8 mouse cellular contexts compared by ENCODE assay signal in the genomic region with DNA sequence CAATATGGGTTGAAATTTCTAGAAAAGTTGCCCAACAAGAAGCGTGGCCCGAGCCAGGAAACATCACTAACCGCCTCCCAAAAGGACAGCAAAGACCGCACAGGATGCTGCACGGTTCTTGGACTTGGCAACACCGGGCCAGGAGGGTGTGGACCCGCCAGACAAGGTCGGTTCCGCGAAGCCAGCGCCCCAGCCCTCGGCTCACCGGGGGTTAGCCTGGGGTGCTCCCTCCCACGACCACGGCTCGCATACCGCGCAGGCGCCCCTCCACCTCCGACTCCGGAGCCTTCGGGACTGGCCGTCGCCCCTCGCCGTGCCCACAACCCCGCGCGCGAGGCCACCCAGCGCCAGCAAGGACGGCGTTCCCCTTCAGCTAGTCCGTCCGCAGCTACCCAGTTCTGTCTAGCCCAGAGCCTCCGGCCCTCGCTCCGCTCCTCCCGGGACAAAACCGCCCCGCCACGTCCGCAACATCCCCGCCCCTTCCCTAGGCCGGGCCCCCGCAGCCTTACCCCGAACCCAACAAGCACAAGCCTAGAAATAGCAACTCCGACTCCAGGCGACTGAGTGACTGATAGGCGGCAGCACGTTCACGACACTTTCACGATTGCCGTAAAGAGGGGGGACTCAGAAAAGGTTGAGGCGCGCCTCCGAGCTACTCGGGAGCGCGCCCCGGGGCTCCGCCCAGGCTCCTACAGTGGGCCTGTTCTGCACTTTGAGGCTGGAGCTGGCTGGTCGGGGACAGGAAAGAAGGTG. TPM values are rescaled to one million over a fixed set of nuclear protein-coding genes. Genes with fewer than 3 reads are reported as not detected.
DNase-seq lines count a peak whose midpoint lies in the region; ATAC-seq and TF ChIP-seq lines count a peak whose summit lies in the region.

A gene (plus strand): TSS at position 628 of the 753 bp plus-strand sequence.
A gene (minus strand): TSS at position 632 of the 753 bp plus-strand sequence.

- WGBS in hindbrain, embryonic 10.5 days = under 1% methylated on average over 63 of the region's 63 CpGs
- WGBS in lung, postnatal 0 days = under 1% methylated on average over 58 of the region's 63 CpGs

- peak; percentile 94 for ATAC-seq in frontal cortex, adult (ENCODE audit: low TSS enrichment)
- ATAC-seq in lung, postnatal 0 days = peak; percentile 95

- peak within 1 kb of the TSS; percentile 69 for H3K4me2 ChIP-seq in lung, postnatal 0 days (replicated peaks; ENCODE audit: low read depth, low read length)

- H3K4me3 ChIP-seq in hindbrain, embryonic 10.5 days = peak within 1 kb of the TSS; percentile 89
- peak within 1 kb of the TSS; percentile 92 for H3K4me3 ChIP-seq in lung, postnatal 0 days (ENCODE audit: low read depth, low read length)

- peak; percentile 94 for DNase-seq in MN1 (ENCODE audit: low spot score)
- peak; percentile 94 for DNase-seq in cerebellum, adult 9-10 months
- DNase-seq in hindbrain, embryonic 10.5 days (ENCODE audit: low spot score) = peak; percentile 94
- DNase-seq in layer of hippocampus, adult 9-11 months = peak; percentile 96
- DNase-seq in lung, postnatal 0 days (ENCODE audit: low spot score) = peak; percentile 99
- peak; percentile 77 for DNase-seq in ovary, postnatal 14 days (ENCODE audit: low spot score)
- DNase-seq in thymus, postnatal 14 days = peak; percentile 95

- H3K27ac ChIP-seq in hindbrain, embryonic 10.5 days = peak within 1 kb of the TSS; percentile 96
- peak within 1 kb of the TSS; percentile 99 for H3K27ac ChIP-seq in lung, postnatal 0 days (ENCODE audit: low read length)

- peaks cover 23% of the 10 kb centered on the region for H3K4me1 ChIP-seq in hindbrain, embryonic 10.5 days (replicated peaks)
- peaks cover 11% of the 10 kb centered on the region; the same call in 1 of the 2 replicates for H3K4me1 ChIP-seq in lung, postnatal 0 days (ENCODE audit: insufficient read depth, low read depth, low read length)

- H3K27me3 ChIP-seq in hindbrain, embryonic 10.5 days (ENCODE audit: insufficient read depth, poor library complexity, severe bottlenecking) = no peaks in the 10 kb centered on the region
- H3K27me3 ChIP-seq in lung, postnatal 0 days (replicated peaks; ENCODE audit: insufficient read depth, low read length) = no peaks in the 10 kb centered on the region

- peak; percentile 30 for TF ChIP-seq CTCF in lung, postnatal 0 days (IDR thresholded peaks at IDR 0.05)

- TF ChIP-seq EP300 in lung, postnatal 0 days (IDR thresholded peaks at IDR 0.05) = no peak

- no peaks in the 10 kb centered on the region for H3K9me3 ChIP-seq in hindbrain, embryonic 10.5 days
- no peaks in the 10 kb centered on the region for H3K9me3 ChIP-seq in lung, postnatal 0 days (ENCODE audit: low read length)

- peak within 1 kb of the TSS; percentile 94 for H3K9ac ChIP-seq in lung, postnatal 0 days (replicated peaks; ENCODE audit: low read depth)

- H3K36me3 ChIP-seq in hindbrain, embryonic 10.5 days = 0 out of 2 replicates have a peak, but pooled peaks cover 3% of the 10 kb centered on the region
- H3K36me3 ChIP-seq in lung, postnatal 0 days (ENCODE audit: insufficient read depth, low read length) = no peaks in the 10 kb centered on the region

RNA-seq across cellular contexts. Expression of the first gene that starts in this region (rescaled TPM):
- polyA plus RNA-seq in hindbrain, embryonic 10.5 days (2016; fragmentation: Nextera tagmentation; extraction: Ambion mirVana) = 41.7 and 41.8 TPM in 2 replicates
- polyA plus RNA-seq in lung, postnatal 0 days (2015; fragmentation: Nextera tagmentation; extraction: Ambion mirVana) = 155 and 168 TPM in 2 replicates

RNA-seq across cellular contexts. Expression of the second gene that starts in this region (rescaled TPM):
- 33.1 and 37.0 TPM in 2 replicates for polyA plus RNA-seq in hindbrain, embryonic 10.5 days (2016; fragmentation: Nextera tagmentation; extraction: Ambion mirVana)
- polyA plus RNA-seq in lung, postnatal 0 days (2015; fragmentation: Nextera tagmentation; extraction: Ambion mirVana) = 74.1 and 80.4 TPM in 2 replicates

Comparison
In these comparisons a context has a peak if more than half of its experiments do, and no peak if none do; other contexts are left out.
1. Peak in every context shown above with its lines: DNase-seq, ATAC-seq, H3K4me3 ChIP-seq and H3K27ac ChIP-seq.